Mouse (Mus musculus): ENCODE results near the gene Gm17416. TPM values are rescaled to one million over a fixed set of nuclear protein-coding genes. Genes with fewer than 3 reads are reported as not detected.

The Gm17416 gene
- total and polyA plus RNA-seq, 3 experiments: not detected

GRCm38 (mm10) chr2:152548124-152548523, 21.0 kb upstream of the Gm17416 start:
- H3K36me3 ChIP-seq (ENCODE audit: control insufficient read depth, insufficient read depth, low read length): no peaks in the 10 kb centered on the region
- no peak overlapping the region for H3K4me3 ChIP-seq
- intact Hi-C loops (cut with DNase I): no loop called here
- WGBS: 68% methylated on average over 5 of the region's 5 CpGs
- no peak overlapping the region for H3K9ac ChIP-seq (ENCODE audit: low read depth, low read length)
- no peak for TF ChIP-seq EP300 (IDR thresholded peaks at IDR 0.05; ENCODE audit: insufficient read depth, low read depth, low read length)
- TF ChIP-seq POLR2A (IDR thresholded peaks at IDR 0.05; ENCODE audit: insufficient read depth, low read depth, low read length): no peak
- TF ChIP-seq CTCF (IDR thresholded peaks at IDR 0.05): no peak
- H3K27me3 ChIP-seq (ENCODE audit: control insufficient read depth, insufficient read depth, low read length): no peaks in the 10 kb centered on the region
- H3K79me2 ChIP-seq (replicated peaks; ENCODE audit: control insufficient read depth, insufficient read depth, low read length): no peaks in the 10 kb centered on the region
- no peak for DNase-seq
- H3K4me1 ChIP-seq (ENCODE audit: control insufficient read depth, insufficient read depth, low read length): no peaks in the 10 kb centered on the region
- H3K27ac ChIP-seq: no peak overlapping the region

DNA sequence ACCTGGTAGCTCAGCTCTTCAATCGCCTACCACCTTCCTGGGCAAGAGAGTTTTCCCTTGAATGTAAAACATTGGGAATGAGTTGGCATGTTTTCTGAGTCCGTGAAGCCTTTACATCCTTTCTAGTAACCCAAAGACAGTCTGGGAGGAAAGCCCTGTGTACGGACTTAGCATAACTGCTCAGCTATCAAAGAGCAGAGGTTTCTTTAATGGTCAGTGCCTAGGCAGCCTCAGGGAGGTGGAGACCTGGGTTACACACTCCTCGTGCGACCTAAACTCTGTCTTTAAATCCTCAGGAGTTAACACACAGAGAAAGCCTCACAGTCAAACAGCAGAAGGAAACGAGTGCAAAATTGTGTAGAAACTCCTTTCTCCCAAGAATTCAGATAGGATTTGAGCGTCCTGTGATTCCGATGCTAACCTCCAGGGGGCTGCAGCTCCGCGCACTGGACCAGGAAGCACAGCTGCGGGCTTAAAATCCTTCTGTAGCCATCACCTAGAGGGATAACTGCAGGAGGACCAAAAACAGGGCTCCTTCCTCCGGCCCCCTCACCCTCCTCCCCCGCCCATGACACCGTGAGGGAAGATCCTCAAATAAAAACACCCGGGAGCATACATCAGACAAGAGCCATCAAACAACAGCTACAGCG, 15.2 kb upstream of the Gm17416 start:
- no peak overlapping the region for H3K4me3 ChIP-seq
- H3K9ac ChIP-seq (ENCODE audit: low read depth, low read length): no peak overlapping the region
- intact Hi-C loops (cut with DNase I): loop anchor here (1.0 kb wide), 1 partner anchor 50 kb away; the partner anchor contains the start of gene Defb36

DNA sequence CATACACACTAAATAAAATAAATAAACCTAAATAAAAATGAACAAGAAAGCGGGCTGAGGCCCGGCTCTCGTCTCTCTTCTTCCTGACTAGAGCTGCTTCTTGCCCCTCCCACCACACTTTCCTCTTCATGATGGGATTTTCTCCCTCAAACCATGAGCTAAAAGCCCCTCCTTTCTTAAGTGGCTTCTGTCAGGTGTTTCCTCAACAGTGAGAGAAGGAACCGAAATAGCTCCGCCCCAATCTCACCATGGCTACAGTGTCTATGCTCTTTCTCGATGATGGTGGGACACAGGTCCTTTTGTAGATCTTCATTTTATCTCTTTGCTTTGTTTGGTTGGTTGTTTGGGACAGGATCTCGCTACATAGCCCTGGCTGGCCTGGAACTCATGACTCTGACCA, 12.5 kb upstream of the Gm17416 start:
- Histone ChIP-seq H3K27me3 (ENCODE audit: control insufficient read depth, insufficient read depth, low read length) (no peaks in the 10 kb centered on the region), H3K4me3 (no peak overlapping the region), H3K79me2 (replicated peaks; ENCODE audit: control insufficient read depth, insufficient read depth, low read length) (no peaks in the 10 kb centered on the region), H3K27ac (no peak overlapping the region), H3K4me1 (ENCODE audit: control insufficient read depth, insufficient read depth, low read length) (no peaks in the 10 kb centered on the region), H3K9ac (ENCODE audit: low read depth, low read length) (no peak overlapping the region), H3K36me3 (ENCODE audit: control insufficient read depth, insufficient read depth, low read length) (no peaks in the 10 kb centered on the region)
- intact Hi-C loops (cut with DNase I): no loop called here
- DNase-seq: no peak
- 80% methylated on average over 7 of the region's 7 CpGs for WGBS
- TF ChIP-seq CTCF (IDR thresholded peaks at IDR 0.05) (no peak), EP300 (IDR thresholded peaks at IDR 0.05; ENCODE audit: insufficient read depth, low read depth, low read length) (no peak), POLR2A (IDR thresholded peaks at IDR 0.05; ENCODE audit: insufficient read depth, low read depth, low read length) (no peak)

More for the DNA sequence above, 15.2 kb upstream of the Gm17416 start:
- TF ChIP-seq CTCF (IDR thresholded peaks at IDR 0.05): peak; percentile 91
- no peak for TF ChIP-seq EP300 (IDR thresholded peaks at IDR 0.05; ENCODE audit: insufficient read depth, low read depth, low read length)
- 11% methylated on average over 16 of the region's 16 CpGs for WGBS
- Histone ChIP-seq H3K27me3 (ENCODE audit: control insufficient read depth, insufficient read depth, low read length) (no peaks in the 10 kb centered on the region), H3K27ac (no peak overlapping the region), H3K79me2 (replicated peaks; ENCODE audit: control insufficient read depth, insufficient read depth, low read length) (no peaks in the 10 kb centered on the region), H3K36me3 (ENCODE audit: control insufficient read depth, insufficient read depth, low read length) (no peaks in the 10 kb centered on the region), H3K4me1 (ENCODE audit: control insufficient read depth, insufficient read depth, low read length) (no peaks in the 10 kb centered on the region)
- peak; percentile 20 to 65 for DNase-seq

- intact Hi-C loops (cut with DNase I): no loop called here
Measured at GRCm38 (mm10) chr2:152569881-152570280, 743 bp downstream of the Gm17416 start.

DNA sequence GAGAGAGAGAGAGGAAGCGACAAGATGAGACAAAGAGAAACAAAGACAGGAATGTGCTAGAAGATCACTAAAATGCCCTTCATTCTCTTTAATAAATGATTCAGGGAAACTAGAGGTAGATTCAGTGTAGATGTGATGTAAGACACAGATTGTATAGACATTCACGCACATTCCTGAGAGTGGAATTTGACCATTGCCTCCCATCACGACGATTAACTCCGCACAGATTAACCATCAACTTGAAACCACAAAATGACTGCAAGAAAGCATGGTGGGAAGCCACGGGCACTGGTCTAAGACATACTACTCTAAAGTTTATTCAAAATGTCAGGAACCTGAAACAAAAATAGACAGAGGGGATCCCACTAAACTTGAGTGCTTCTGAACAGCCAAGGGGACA, 1.2 kb downstream of the Gm17416 start:
- WGBS: 78% methylated on average over 6 of the region's 6 CpGs
- Histone ChIP-seq H3K9ac (ENCODE audit: low read depth, low read length) (no peak overlapping the region), H3K4me3 (no peak overlapping the region), H3K36me3 (ENCODE audit: control insufficient read depth, insufficient read depth, low read length) (no peaks in the 10 kb centered on the region), H3K27me3 (ENCODE audit: control insufficient read depth, insufficient read depth, low read length) (no peaks in the 10 kb centered on the region), H3K4me1 (ENCODE audit: control insufficient read depth, insufficient read depth, low read length) (no peaks in the 10 kb centered on the region), H3K27ac (no peak overlapping the region), H3K79me2 (replicated peaks; ENCODE audit: control insufficient read depth, insufficient read depth, low read length) (no peaks in the 10 kb centered on the region)
- TF ChIP-seq CTCF (IDR thresholded peaks at IDR 0.05) (no peak), POLR2A (IDR thresholded peaks at IDR 0.05; ENCODE audit: insufficient read depth, low read depth, low read length) (no peak), EP300 (IDR thresholded peaks at IDR 0.05; ENCODE audit: insufficient read depth, low read depth, low read length) (no peak)
- intact Hi-C loops (cut with DNase I): no loop called here
- no peak for DNase-seq

More at GRCm38 (mm10) chr2:152569881-152570280, 743 bp downstream of the Gm17416 start:
- Histone ChIP-seq H3K4me3 (no peak overlapping the region), H3K27ac (no peak overlapping the region), H3K36me3 (ENCODE audit: control insufficient read depth, insufficient read depth, low read length) (no peaks in the 10 kb centered on the region), H3K9ac (ENCODE audit: low read depth, low read length) (no peak overlapping the region), H3K27me3 (ENCODE audit: control insufficient read depth, insufficient read depth, low read length) (no peaks in the 10 kb centered on the region), H3K4me1 (ENCODE audit: control insufficient read depth, insufficient read depth, low read length) (no peaks in the 10 kb centered on the region), H3K79me2 (replicated peaks; ENCODE audit: control insufficient read depth, insufficient read depth, low read length) (no peaks in the 10 kb centered on the region)
- 81% methylated on average over 4 of the region's 4 CpGs for WGBS
- no peak for DNase-seq
- TF ChIP-seq POLR2A (IDR thresholded peaks at IDR 0.05; ENCODE audit: insufficient read depth, low read depth, low read length) (no peak), EP300 (IDR thresholded peaks at IDR 0.05; ENCODE audit: insufficient read depth, low read depth, low read length) (no peak), CTCF (IDR thresholded peaks at IDR 0.05) (no peak)

DNA sequence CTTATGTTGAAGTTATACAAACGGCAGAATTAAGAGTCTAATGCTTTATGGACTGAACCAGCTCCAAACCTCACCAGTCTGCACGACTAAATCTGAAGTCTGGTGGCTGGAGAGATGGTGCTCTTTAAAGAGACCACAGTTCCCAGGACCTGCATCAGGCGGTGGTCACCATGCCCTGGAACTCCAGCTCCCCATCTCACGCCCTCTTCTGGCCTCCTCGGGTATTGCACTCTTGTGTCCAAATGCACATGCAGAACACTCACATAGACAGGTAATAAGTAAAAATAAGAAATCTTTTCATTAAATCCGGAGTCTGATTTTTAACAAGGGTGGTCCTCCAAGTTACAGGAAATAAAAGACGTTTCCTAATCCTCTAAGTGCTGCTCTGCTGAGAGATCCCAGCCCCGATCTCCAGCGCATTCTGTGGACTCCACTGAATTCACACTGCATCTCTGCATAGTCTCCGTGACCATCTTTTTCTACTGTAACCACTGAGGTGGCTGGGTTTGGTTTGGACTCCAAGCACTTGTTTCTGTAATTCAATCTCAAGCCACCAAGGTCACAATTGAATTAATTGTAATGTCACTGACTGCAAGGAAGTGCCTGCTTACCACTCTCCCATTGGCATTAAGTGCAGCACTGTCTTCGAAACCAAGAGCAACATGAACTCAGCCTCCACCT, 3.1 kb downstream of the Gm17416 start, which contains the start of gene Defb21:
Defb21 (plus strand) TSS at position 631 of the 681 bp plus-strand sequence.
- Histone ChIP-seq H3K4me3 (no peak within 1 kb of the TSS), H3K9ac (ENCODE audit: low read depth, low read length) (no peak within 1 kb of the TSS), H3K27ac (no peak within 1 kb of the TSS), H3K79me2 (replicated peaks; ENCODE audit: control insufficient read depth, insufficient read depth, low read length) (no peaks in the 10 kb centered on the region), H3K27me3 (ENCODE audit: control insufficient read depth, insufficient read depth, low read length) (no peaks in the 10 kb centered on the region; the same call in 1 of the 2 replicates), H3K4me1 (ENCODE audit: control insufficient read depth, insufficient read depth, low read length) (no peaks in the 10 kb centered on the region), H3K36me3 (ENCODE audit: control insufficient read depth, insufficient read depth, low read length) (no peaks in the 10 kb centered on the region)
- whole genome bisulfite sequencing: 63% methylated on average over 11 of the region's 11 CpGs
- intact Hi-C loops (cut with DNase I): no loop called here
- TF ChIP-seq CTCF (IDR thresholded peaks at IDR 0.05): peak; percentile 37
- no peak for TF ChIP-seq EP300 (IDR thresholded peaks at IDR 0.05; ENCODE audit: insufficient read depth, low read depth, low read length)
- no peak for DNase-seq

Measured in heart, adult 2 months (tissue).